Mouse (Mus musculus) small intestine, adult 2 months (tissue): ENCODE measurements around the gene Prmt8.

Experiments used
- CTCF ChIP-seq: fragments of 200-500 bp; IDR thresholded peaks from 2 replicates; pipeline ENCODE4 v1.5.1; 2012; ENCODE audit warnings: low read depth, mild to moderate bottlenecking, control low read depth, inconsistent platforms, low read length, moderate library complexity, mixed read lengths; ENCODE audit not compliant: insufficient replicate concordance, insufficient read length; ENCODE audit errors: extremely low read depth
- POLR2A ChIP-seq: fragments of 200-500 bp; IDR thresholded peaks from 2 replicates; pipeline ENCODE4 v1.6.1; 2012; ENCODE audit warnings: low read depth, mild to moderate bottlenecking, control low read depth, inconsistent platforms, low read length, moderate library complexity

DNA sequence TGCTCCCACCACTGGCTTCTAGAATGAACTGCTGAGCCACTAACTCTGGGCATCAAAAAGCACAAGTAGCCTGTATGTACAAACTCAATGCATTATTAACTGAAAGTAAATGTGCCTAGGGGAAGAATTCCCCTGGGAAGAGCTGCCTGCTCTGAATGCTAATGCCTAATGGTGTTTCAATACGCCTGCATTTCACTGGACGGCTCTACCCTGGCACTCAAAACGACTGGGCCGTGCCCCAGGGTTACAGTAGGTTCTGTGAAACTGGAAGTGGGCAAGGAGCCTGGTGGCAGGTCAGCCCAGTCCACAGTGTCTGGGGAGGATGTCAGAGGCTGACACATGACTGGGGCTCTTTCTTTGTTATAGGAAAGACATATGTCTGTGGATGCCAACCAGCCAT lies 84.3 kb downstream of the Prmt8 start:
- TF ChIP-seq POLR2A (no peak), CTCF (no peak)
